Mouse (Mus musculus) small intestine, adult 2 months (tissue): ENCODE results near the gene Tmem139.

ENCODE experiments used
- CTCF ChIP-seq: fragments of 200-500 bp; IDR thresholded peaks from 2 replicates; pipeline ENCODE4 v1.5.1; 2012; ENCODE audit warnings: low read depth, mild to moderate bottlenecking, control low read depth, inconsistent platforms, low read length, moderate library complexity, mixed read lengths; ENCODE audit not compliant: insufficient replicate concordance, insufficient read length; ENCODE audit errors: extremely low read depth
- POLR2A ChIP-seq: fragments of 200-500 bp; IDR thresholded peaks from 2 replicates; pipeline ENCODE4 v1.6.1; 2012; ENCODE audit warnings: low read depth, mild to moderate bottlenecking, control low read depth, inconsistent platforms, low read length, moderate library complexity

- TF ChIP-seq CTCF = no peak
- TF ChIP-seq POLR2A = no peak
Observed at GRCm38 (mm10) chr6:42276151-42276550, 14.4 kb downstream of the Tmem139 start.
